Mouse (Mus musculus) limb, embryonic 13.5 days (tissue): ENCODE results near the gene Ctf1. TPM values are rescaled to one million over a fixed set of nuclear protein-coding genes. Genes with fewer than 3 reads are reported as not detected.
A peak's percentile ranks its signal among the peaks of the same experiment; 100 is the strongest.

Source experiments
- ATAC-seq: fragments of 200-750 bp; cut with Nextera tagmentation; 2 replicates; pipeline ENCODE4 v1.8.0; 2017; ENCODE audit warnings: low read depth, moderate number of reproducible peaks, moderate TSS enrichment; ENCODE audit not compliant: low FRiP score
- H3K27ac ChIP-seq: fragments of 300-500 bp; sonication (generic); 2 replicates; pipeline ENCODE4 v1.5.1; 2015; ENCODE audit warnings: inconsistent platforms, mild to moderate bottlenecking, moderate library complexity
- H3K27me3 ChIP-seq: fragments of 300-500 bp; sonication (generic); 2 replicates; pipeline ENCODE4 v1.6.1; 2015; ENCODE audit warnings: mild to moderate bottlenecking, inconsistent platforms
- H3K36me3 ChIP-seq: fragments of 300-500 bp; sonication (generic); 2 replicates; pipeline ENCODE4 v1.6.1; 2015; ENCODE audit warnings: inconsistent platforms, mild to moderate bottlenecking, moderate library complexity
- H3K4me1 ChIP-seq: fragments of 300-500 bp; sonication (generic); 2 replicates; pipeline ENCODE4 v1.6.1; 2015; ENCODE audit warnings: inconsistent platforms
- H3K4me2 ChIP-seq: fragments of 300-500 bp; sonication (generic); replicated peaks from 2 replicates; pipeline ENCODE4 v1.6.1; 2015; ENCODE audit warnings: inconsistent platforms, mild to moderate bottlenecking, moderate library complexity
- H3K4me3 ChIP-seq: fragments of 300-500 bp; sonication (generic); 2 replicates; pipeline ENCODE4 v1.5.1; 2015; ENCODE audit warnings: moderate library complexity, mild to moderate bottlenecking, inconsistent platforms
- H3K9ac ChIP-seq: fragments of 300-500 bp; sonication (generic); 2 replicates; pipeline ENCODE4 v1.6.1; 2015; ENCODE audit warnings: mild to moderate bottlenecking, inconsistent platforms
- H3K9me3 ChIP-seq: fragments of 300-500 bp; sonication (generic); 2 replicates; pipeline ENCODE4 v1.6.1; 2016; ENCODE audit warnings: inconsistent platforms
- WGBS: fragments of 180-500 bp; shearing (Covaris S2); methylation state at CpG from one replicate; pipeline ENCODE4 v1.1.7; 2015; 5-methylcytosine and 5-hydroxymethylcytosine counted together
- polyA plus RNA-seq: library from polyadenylated mRNA; unstranded; fragments of >200 nt; fragmentation: Nextera tagmentation; extraction: Ambion mirVana; gene quantifications from 2 replicates; pipeline ENCODE4 v1.2.1, GENCODE M21; 2015

The Ctf1 gene
- 28.3 and 31.6 TPM in 2 replicates for polyA plus RNA-seq

DNA sequence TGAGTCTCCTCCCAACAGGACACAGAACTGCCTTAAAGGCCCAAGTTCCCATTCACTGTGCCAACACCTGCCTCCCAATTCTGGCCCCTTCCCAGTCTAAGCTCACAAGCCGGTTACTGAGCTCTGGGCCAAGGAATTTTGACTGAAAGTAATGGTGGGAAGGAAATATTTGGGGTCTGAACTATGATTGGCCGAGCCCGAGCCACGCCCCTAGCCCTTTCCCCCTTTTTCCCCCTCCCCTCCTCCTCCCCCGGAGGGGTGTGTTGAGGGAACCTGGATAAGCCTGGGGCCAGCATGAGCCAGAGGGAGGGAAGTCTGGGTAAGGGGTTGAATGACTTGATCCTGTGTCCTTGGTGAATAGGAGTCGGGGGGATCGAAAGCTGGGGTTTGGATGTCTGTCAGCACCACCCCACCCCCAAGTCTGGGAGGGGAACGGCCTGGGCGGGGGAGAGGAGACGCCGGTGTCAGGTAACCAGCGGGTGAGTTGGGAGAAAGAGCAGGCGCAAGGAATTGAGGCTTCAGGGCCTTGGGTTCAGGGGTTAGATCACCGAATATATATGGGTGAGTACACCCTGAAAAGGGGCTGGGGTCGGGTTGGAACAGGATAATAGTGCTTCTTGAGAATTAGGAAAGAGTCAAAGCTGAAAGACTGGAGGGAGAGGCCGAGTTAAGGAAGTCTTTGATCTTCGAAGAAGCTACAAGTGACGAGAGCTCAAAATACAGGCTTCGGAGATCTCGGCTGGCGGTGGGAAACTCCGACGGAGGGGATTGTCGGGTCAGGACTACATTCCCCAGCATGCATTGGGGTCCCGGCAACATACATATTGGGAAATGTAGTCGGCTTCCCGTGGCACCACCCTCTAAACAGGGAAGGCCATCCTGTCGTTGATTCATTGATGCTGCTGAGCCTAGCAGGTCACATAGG, at the start of gene Ctf1:
Gene Ctf1, plus strand, starts transcription at position 276 of the 925 bp plus-strand sequence.
- H3K4me2 ChIP-seq = peak within 1 kb of the TSS; percentile 72
- H3K4me3 ChIP-seq = peak within 1 kb of the TSS; percentile 51
- no peaks in the 10 kb centered on the region for H3K27me3 ChIP-seq
- peak; percentile 82 for ATAC-seq
- peaks cover 20% of the 10 kb centered on the region for H3K36me3 ChIP-seq
- H3K9me3 ChIP-seq = no peaks in the 10 kb centered on the region
- peak within 1 kb of the TSS; percentile 97 for H3K27ac ChIP-seq
- H3K9ac ChIP-seq = peak within 1 kb of the TSS; percentile 72
- under 1% methylated on average over 28 of the region's 28 CpGs for WGBS
- H3K4me1 ChIP-seq = peaks cover 62% of the 10 kb centered on the region

DNA sequence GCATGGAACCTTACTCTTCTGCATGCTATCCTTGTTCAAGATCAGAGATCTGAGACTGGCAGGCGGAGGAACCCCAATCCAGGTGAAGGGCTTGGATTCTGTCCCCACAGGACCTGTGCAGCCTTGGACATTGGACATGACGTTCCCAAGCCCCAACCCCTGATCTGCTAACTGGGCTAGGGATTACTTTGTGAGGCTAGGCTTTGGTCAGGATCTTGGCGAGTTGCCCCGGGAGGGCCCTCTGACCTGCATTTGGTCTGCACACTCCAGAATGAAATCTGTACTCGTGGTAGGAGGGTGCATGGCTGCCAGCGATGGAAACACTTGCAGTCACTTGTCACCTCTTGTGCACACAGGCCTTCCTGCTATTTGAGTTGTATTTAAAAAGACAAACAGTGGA, 49.6 kb upstream of the Ctf1 start:
- no peak overlapping the region for H3K27ac ChIP-seq
- H3K36me3 ChIP-seq = peaks cover 69% of the 10 kb centered on the region
- no peaks in the 10 kb centered on the region for H3K4me1 ChIP-seq
- H3K27me3 ChIP-seq = no peaks in the 10 kb centered on the region
- no peak overlapping the region for H3K9ac ChIP-seq
- no peak overlapping the region for H3K4me2 ChIP-seq
- H3K4me3 ChIP-seq = no peak overlapping the region
- no peak for ATAC-seq
- 0 out of 2 replicates have a peak, but pooled peaks cover 3% of the 10 kb centered on the region for H3K9me3 ChIP-seq
- 90% methylated on average over 6 of the region's 6 CpGs for WGBS

GRCm38 (mm10) chr7:127666066-127666654, 46.4 kb upstream of the Ctf1 start:
- Histone ChIP-seq H3K4me3 (no peak overlapping the region), H3K36me3 (peaks cover 74% of the 10 kb centered on the region), H3K27me3 (no peaks in the 10 kb centered on the region), H3K9ac (no peak overlapping the region), H3K4me1 (no peaks in the 10 kb centered on the region), H3K9me3 (0 out of 2 replicates have a peak, but pooled peaks cover 3% of the 10 kb centered on the region), H3K4me2 (no peak overlapping the region), H3K27ac (no peak overlapping the region)
- WGBS = 92% methylated on average over 6 of the region's 6 CpGs
- no peak for ATAC-seq

GRCm38 (mm10) chr7:127666679-127667078, 45.9 kb upstream of the Ctf1 start:
- Histone ChIP-seq H3K4me3 (no peak overlapping the region), H3K9ac (no peak overlapping the region), H3K4me2 (no peak overlapping the region), H3K4me1 (no peaks in the 10 kb centered on the region), H3K36me3 (peaks cover 69% of the 10 kb centered on the region), H3K9me3 (no peaks in the 10 kb centered on the region), H3K27me3 (no peaks in the 10 kb centered on the region), H3K27ac (no peak overlapping the region)
- WGBS = 88% methylated on average over 13 of the region's 13 CpGs
- no peak for ATAC-seq

- 85% methylated on average over 8 of the region's 8 CpGs for WGBS
- Histone ChIP-seq H3K9me3 (no peaks in the 10 kb centered on the region), H3K4me2 (no peak overlapping the region), H3K27me3 (no peaks in the 10 kb centered on the region), H3K4me3 (no peak overlapping the region), H3K27ac (no peak overlapping the region), H3K9ac (no peak overlapping the region), H3K36me3 (peaks cover 64% of the 10 kb centered on the region), H3K4me1 (no peaks in the 10 kb centered on the region)
- ATAC-seq = no peak
Observed at GRCm38 (mm10) chr7:127667171-127667570, 45.4 kb upstream of the Ctf1 start.

DNA sequence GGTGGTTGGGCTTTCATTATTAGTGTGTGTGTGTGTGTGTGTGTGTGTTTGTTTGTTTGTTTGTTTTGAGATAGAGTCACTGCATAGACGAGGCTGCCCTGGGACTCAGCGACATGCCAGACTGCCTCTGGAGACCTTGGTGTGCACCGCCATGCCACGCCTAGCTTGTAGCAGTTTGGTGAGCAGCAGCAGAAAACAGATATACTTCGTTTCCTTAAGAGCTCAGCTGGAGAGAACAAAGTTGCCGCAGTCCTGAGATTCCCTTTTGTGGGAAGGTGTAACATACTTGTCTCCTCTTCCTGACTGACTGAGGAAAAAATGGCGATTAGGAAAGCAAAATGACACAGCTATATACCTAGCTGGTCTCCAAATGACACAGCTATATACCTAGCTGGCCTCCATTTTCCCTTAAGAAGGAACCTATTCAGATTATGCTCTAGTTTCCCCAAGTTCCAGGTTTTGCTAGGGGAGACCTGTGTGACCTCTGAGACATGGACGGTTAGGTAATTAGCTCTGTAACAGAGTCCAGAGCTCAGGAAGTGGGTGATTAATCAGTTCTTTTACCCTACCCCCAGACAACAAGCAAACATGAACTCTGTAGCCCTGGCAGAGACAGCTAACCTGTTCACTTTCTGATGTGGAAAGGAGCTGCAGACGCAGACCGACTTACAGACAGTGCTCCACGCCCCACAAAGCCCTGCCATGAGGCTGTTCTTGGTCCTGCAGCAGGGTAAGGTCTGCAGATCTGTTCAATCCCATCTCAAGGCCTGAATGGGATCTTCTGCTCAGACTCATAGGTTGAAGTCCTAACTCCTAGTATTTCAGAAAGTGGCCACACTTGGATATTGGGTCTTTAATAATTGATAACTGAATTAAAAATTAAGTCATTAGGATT, 40.4 kb upstream of the Ctf1 start:
- 58% methylated on average over 11 of the region's 11 CpGs for WGBS
- Histone ChIP-seq H3K4me2 (no peak overlapping the region), H3K4me1 (no peaks in the 10 kb centered on the region), H3K9ac (no peak overlapping the region), H3K27ac (no peak overlapping the region), H3K27me3 (no peaks in the 10 kb centered on the region), H3K9me3 (no peaks in the 10 kb centered on the region), H3K36me3 (peaks cover 31% of the 10 kb centered on the region), H3K4me3 (no peak overlapping the region)
- no peak for ATAC-seq

- H3K27me3 ChIP-seq = no peaks in the 10 kb centered on the region
- H3K4me1 ChIP-seq = no peaks in the 10 kb centered on the region
- H3K4me2 ChIP-seq = no peak overlapping the region
- no peaks in the 10 kb centered on the region for H3K9me3 ChIP-seq
- 70% methylated on average over 4 of the region's 4 CpGs for WGBS
- no peak overlapping the region for H3K4me3 ChIP-seq
- no peak overlapping the region for H3K9ac ChIP-seq
- peaks cover 34% of the 10 kb centered on the region for H3K36me3 ChIP-seq
- H3K27ac ChIP-seq = no peak overlapping the region
- no peak for ATAC-seq
Observed at GRCm38 (mm10) chr7:127672776-127673175, 39.8 kb upstream of the Ctf1 start.

- H3K4me2 ChIP-seq = no peak overlapping the region
Observed at GRCm38 (mm10) chr7:127674977-127675376, 37.6 kb upstream of the Ctf1 start.

GRCm38 (mm10) chr7:127675391-127675811, 37.1 kb upstream of the Ctf1 start:
- WGBS = 78% methylated on average over 9 of the region's 9 CpGs
- Histone ChIP-seq H3K4me1 (no peaks in the 10 kb centered on the region), H3K9ac (no peak overlapping the region)

More at GRCm38 (mm10) chr7:127674977-127675376, 37.6 kb upstream of the Ctf1 start:
- no peak overlapping the region for H3K9ac ChIP-seq
- H3K36me3 ChIP-seq = peaks cover 26% of the 10 kb centered on the region
- no peak overlapping the region for H3K4me3 ChIP-seq
- no peaks in the 10 kb centered on the region for H3K4me1 ChIP-seq
- 2% methylated on average over 5 of the region's 5 CpGs for WGBS
- H3K27me3 ChIP-seq = no peaks in the 10 kb centered on the region
- no peak overlapping the region for H3K27ac ChIP-seq
- ATAC-seq = peak; percentile 88
- no peaks in the 10 kb centered on the region for H3K9me3 ChIP-seq

DNA sequence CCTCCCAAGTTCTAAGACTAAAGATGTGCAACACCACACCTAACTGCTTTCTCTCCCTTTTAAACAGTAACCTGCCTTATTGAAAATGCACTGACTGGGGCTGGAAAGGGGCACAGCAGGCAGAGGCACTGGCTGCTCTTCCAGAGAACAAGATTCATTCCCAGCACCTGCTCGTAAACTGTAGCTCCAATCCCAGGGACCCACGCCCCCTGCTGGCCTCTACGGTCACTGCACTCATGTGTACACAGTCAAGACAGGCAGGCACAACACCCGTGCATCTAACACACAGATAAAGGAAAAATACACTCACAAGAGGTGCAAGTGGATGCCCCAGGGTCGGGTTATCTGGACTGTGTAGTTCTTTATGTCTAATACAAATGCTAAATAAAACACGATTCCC, 35.5 kb upstream of the Ctf1 start:
- ATAC-seq = no peak
- H3K4me1 ChIP-seq = no peaks in the 10 kb centered on the region
- H3K4me3 ChIP-seq = no peak overlapping the region
- H3K36me3 ChIP-seq = peaks cover 33% of the 10 kb centered on the region
- H3K27ac ChIP-seq = no peak overlapping the region
- H3K9ac ChIP-seq = no peak overlapping the region
- H3K27me3 ChIP-seq = no peaks in the 10 kb centered on the region
- WGBS = 75% methylated on average over 6 of the region's 6 CpGs
- no peak overlapping the region for H3K4me2 ChIP-seq
- H3K9me3 ChIP-seq = no peaks in the 10 kb centered on the region

More at GRCm38 (mm10) chr7:127675391-127675811, 37.1 kb upstream of the Ctf1 start:
- no peak overlapping the region for H3K4me3 ChIP-seq
- no peak overlapping the region for H3K4me2 ChIP-seq
- H3K27me3 ChIP-seq = no peaks in the 10 kb centered on the region
- H3K9me3 ChIP-seq = no peaks in the 10 kb centered on the region
- H3K36me3 ChIP-seq = peaks cover 26% of the 10 kb centered on the region
- ATAC-seq = peak; percentile 66
- H3K27ac ChIP-seq = no peak overlapping the region

DNA sequence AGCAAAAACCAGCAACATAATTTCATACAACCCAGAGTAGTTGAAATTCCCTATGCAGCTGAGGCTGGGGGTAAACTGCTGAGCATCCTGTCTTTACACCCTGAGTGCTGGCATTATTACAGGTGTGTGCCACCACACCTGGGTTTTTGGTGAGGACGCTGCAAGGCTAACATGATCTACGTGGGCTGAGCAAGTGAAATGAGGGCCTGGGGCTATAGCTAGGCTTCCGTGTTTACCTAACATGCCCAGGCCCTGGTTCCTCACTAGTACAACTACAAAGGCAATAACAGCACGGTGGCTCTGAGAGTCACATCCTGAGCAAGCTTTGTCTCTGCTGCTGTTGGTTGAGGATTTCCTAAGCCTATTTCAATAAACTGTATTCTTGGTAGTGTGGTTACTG, 34.9 kb upstream of the Ctf1 start:
- no peak overlapping the region for H3K27ac ChIP-seq
- H3K36me3 ChIP-seq = peaks cover 33% of the 10 kb centered on the region
- 81% methylated on average over 4 of the region's 4 CpGs for WGBS
- no peak for ATAC-seq
- no peaks in the 10 kb centered on the region for H3K9me3 ChIP-seq
- no peaks in the 10 kb centered on the region for H3K4me1 ChIP-seq
- H3K4me2 ChIP-seq = no peak overlapping the region
- no peak overlapping the region for H3K9ac ChIP-seq
- H3K4me3 ChIP-seq = no peak overlapping the region
- H3K27me3 ChIP-seq = no peaks in the 10 kb centered on the region
